Mouse (Mus musculus) brain, embryonic 14.5 days (tissue): ENCODE data around the gene Zfyve9.
A peak's percentile ranks its signal among the peaks of the same experiment; 100 is the strongest.

Experiments
- CTCF ChIP-seq: fragments of 200-500 bp; IDR thresholded peaks from 2 replicates; pipeline ENCODE4 v1.5.1; 2012; ENCODE audit warnings: inconsistent platforms, mild to moderate bottlenecking, moderate library complexity, borderline replicate concordance; ENCODE audit not compliant: insufficient read depth, insufficient read length; ENCODE audit errors: extremely low read depth
- POLR2A ChIP-seq: fragments of 200-500 bp; IDR thresholded peaks from 2 replicates; pipeline ENCODE4 v1.6.1; 2012; ENCODE audit warnings: mild to moderate bottlenecking, inconsistent platforms, borderline replicate concordance; ENCODE audit not compliant: poor library complexity, insufficient read depth, insufficient read length, severe bottlenecking; ENCODE audit errors: extremely low read depth

DNA sequence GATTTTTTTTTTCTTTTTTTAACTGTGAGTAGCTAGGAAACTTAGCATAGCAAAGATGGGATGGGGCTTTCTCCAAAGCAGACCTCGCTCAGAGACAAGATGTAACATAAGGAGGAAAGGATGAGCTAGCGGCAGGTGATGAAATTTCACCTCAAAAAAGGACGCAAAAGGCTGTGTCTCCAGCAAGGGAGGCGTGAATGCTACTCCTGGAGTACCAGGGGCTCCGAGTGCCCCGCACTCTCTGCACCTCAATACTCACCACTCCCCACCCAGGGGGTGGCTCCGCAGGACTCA lies 888 bp downstream of the Zfyve9 start:
- TF ChIP-seq CTCF (0 out of 2 replicates have a peak, but pooled peaks have one; percentile 8), POLR2A (no peak)
